Mouse (Mus musculus) naive thymus-derived CD4-positive, alpha-beta T cell, adult 2 months (primary cell): ENCODE data around the gene Ica1l.
"Not testable (repeated sequence)": the region's sequence is repeated elsewhere in the genome, so short reads cannot be mapped to it uniquely, and the experiment has no call there.

Source experiments
- DNase-seq: peaks from one replicate; pipeline ENCODE4 v3.0.0-alpha.2; 2011; ENCODE audit warnings: low read depth

Gene Ica1l

GRCm38 (mm10) chr1:60042796-60043469, at the start of gene Ica1l:
TSS of gene Ica1l (minus strand) at chr1:60043184.
- DNase-seq, result peak; percentile 36

- DNase-seq, result no peak
Measured at GRCm38 (mm10) chr1:60076411-60076810, 33.4 kb upstream of the Ica1l start.

- DNase-seq, result peak; percentile 32
Measured at GRCm38 (mm10) chr1:60075590-60075989, 32.6 kb upstream of the Ica1l start.

- peak; percentile 64 for DNase-seq
Measured at GRCm38 (mm10) chr1:60074935-60075334, 32.0 kb upstream of the Ica1l start.

- DNase-seq, result peak; percentile 65
Measured at GRCm38 (mm10) chr1:60070725-60071124, 27.7 kb upstream of the Ica1l start.

- no peak for DNase-seq
Measured at GRCm38 (mm10) chr1:60056310-60056709, 13.3 kb upstream of the Ica1l start.

GRCm38 (mm10) chr1:60054659-60055058, 11.7 kb upstream of the Ica1l start:
- peak; percentile 49 for DNase-seq

GRCm38 (mm10) chr1:60047481-60047880, 4.5 kb upstream of the Ica1l start:
- DNase-seq, result not testable (repeated sequence)

- no peak for DNase-seq
Measured at GRCm38 (mm10) chr1:60044595-60044994, 1.6 kb upstream of the Ica1l start.

- no peak for DNase-seq
Measured at GRCm38 (mm10) chr1:60042398-60042795, 587 bp downstream of the Ica1l start.

GRCm38 (mm10) chr1:60035044-60035443, 7.9 kb downstream of the Ica1l start:
- DNase-seq, result no peak

GRCm38 (mm10) chr1:60017031-60017469, 25.9 kb downstream of the Ica1l start:
- peak; percentile 65 for DNase-seq

GRCm38 (mm10) chr1:60016136-60016611, 26.8 kb downstream of the Ica1l start:
- peak; percentile 55 for DNase-seq

GRCm38 (mm10) chr1:60015511-60015910, 27.5 kb downstream of the Ica1l start:
- no peak for DNase-seq

GRCm38 (mm10) chr1:60013779-60014178, 29.2 kb downstream of the Ica1l start:
- no peak for DNase-seq

- DNase-seq, result no peak
Measured at GRCm38 (mm10) chr1:60008743-60009142, 34.2 kb downstream of the Ica1l start.

- DNase-seq, result no peak
Measured at GRCm38 (mm10) chr1:60007337-60007736, 35.6 kb downstream of the Ica1l start.

- DNase-seq, result no peak
Measured at GRCm38 (mm10) chr1:60000319-60000718, 42.7 kb downstream of the Ica1l start.

- DNase-seq, result no peak
Measured at GRCm38 (mm10) chr1:59997352-59997751, 45.6 kb downstream of the Ica1l start.

GRCm38 (mm10) chr1:59995646-59996045, 47.3 kb downstream of the Ica1l start:
- DNase-seq, result no peak

GRCm38 (mm10) chr1:59987399-59988040, 55.5 kb downstream of the Ica1l start:
- no peak for DNase-seq

GRCm38 (mm10) chr1:59986626-59987025, 56.4 kb downstream of the Ica1l start:
- DNase-seq, result no peak

GRCm38 (mm10) chr1:59967291-59967690, 75.7 kb downstream of the Ica1l start:
- peak; percentile 47 for DNase-seq
